Mouse (Mus musculus): ENCODE results near the gene Herc4. TPM values are rescaled to one million over a fixed set of nuclear protein-coding genes. Genes with fewer than 3 reads are reported as not detected.

Herc4 gene
- total and polyA plus RNA-seq, 3 experiments = 14.0 to 195 (median 76.9) TPM

- DNase-seq = no peak
These were observed 3.8 kb downstream of the Herc4 start for GRCm38 (mm10) chr10:63247457-63247856.

- DNase-seq = no peak
These were observed 4.8 kb downstream of the Herc4 start for GRCm38 (mm10) chr10:63248421-63248820.

- DNase-seq = no peak
These were observed 15.1 kb downstream of the Herc4 start for GRCm38 (mm10) chr10:63258696-63259095.

GRCm38 (mm10) chr10:63259340-63259739 is 15.7 kb downstream of the Herc4 start:
- DNase-seq = no peak

- DNase-seq = peak; percentile 57
These were observed 24.3 kb downstream of the Herc4 start for GRCm38 (mm10) chr10:63267941-63268340.

- DNase-seq = no peak
These were observed 28.8 kb downstream of the Herc4 start for GRCm38 (mm10) chr10:63272401-63272800.

- no peak for DNase-seq
These were observed 29.3 kb downstream of the Herc4 start for GRCm38 (mm10) chr10:63272868-63273267.

GRCm38 (mm10) chr10:63277010-63277409 is 33.4 kb downstream of the Herc4 start:
- no peak for DNase-seq

- DNase-seq = peak; percentile 69
These were observed 36.2 kb downstream of the Herc4 start for GRCm38 (mm10) chr10:63279851-63280250.

- DNase-seq = no peak
These were observed 38.8 kb downstream of the Herc4 start for GRCm38 (mm10) chr10:63282417-63282816.

GRCm38 (mm10) chr10:63282846-63283245 is 39.2 kb downstream of the Herc4 start:
- no peak for DNase-seq

- DNase-seq = no peak
These were observed 58.7 kb downstream of the Herc4 start for GRCm38 (mm10) chr10:63302356-63302755.

GRCm38 (mm10) chr10:63308582-63309366 is 65.2 kb downstream of the Herc4 start:
- peak; percentile 82 for DNase-seq

- DNase-seq = no peak
These were observed 70.1 kb downstream of the Herc4 start for GRCm38 (mm10) chr10:63313726-63314125.

GRCm38 (mm10) chr10:63327091-63327490 is 83.5 kb downstream of the Herc4 start:
- no peak for DNase-seq

- DNase-seq = no peak
These were observed 93.3 kb downstream of the Herc4 start for GRCm38 (mm10) chr10:63336901-63337300.

- no peak for DNase-seq
These were observed 93.7 kb downstream of the Herc4 start for GRCm38 (mm10) chr10:63337326-63337725.

- peak; percentile 86 for DNase-seq
These were observed 94.6 kb downstream of the Herc4 start for GRCm38 (mm10) chr10:63337951-63338836.

GRCm38 (mm10) chr10:63338914-63339643 is 95.5 kb downstream of the Herc4 start:
- DNase-seq = peak; percentile 97

GRCm38 (mm10) chr10:63341351-63341750 is 97.7 kb downstream of the Herc4 start:
- no peak for DNase-seq

GRCm38 (mm10) chr10:63344751-63345150 is 101.1 kb downstream of the Herc4 start:
- DNase-seq = no peak

- no peak for DNase-seq
These were observed 104.7 kb downstream of the Herc4 start for GRCm38 (mm10) chr10:63348291-63348690.

All from adrenal gland, adult 2 months (tissue).